Mouse (Mus musculus): ENCODE measurements around the gene Sema5a. TPM values are rescaled to one million over a fixed set of nuclear protein-coding genes. Genes with fewer than 3 reads are reported as not detected.

Gene Sema5a
- polyA plus RNA-seq, 1 experiment from 2014 or later, result 7.0 TPM

DNA sequence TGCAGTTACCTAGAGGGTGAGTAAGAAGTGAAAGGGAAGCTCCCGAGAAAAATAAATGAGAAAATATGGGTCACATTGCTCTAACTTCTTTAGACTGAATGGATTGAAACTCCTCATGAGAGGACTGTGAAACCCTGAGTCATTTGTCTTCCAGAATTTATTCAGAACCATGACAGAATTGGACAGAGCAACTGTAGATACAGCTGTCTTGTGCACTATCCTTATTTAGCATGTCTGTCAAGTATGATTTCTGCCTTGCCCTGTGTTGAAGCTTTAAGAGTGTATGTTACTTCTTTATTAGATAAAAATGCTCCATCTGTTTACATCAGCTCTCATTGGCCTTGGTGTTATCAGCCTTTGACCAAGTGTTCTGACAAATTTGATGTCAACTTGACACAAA, 243.4 kb downstream of the Sema5a start:
- 70% methylated on average over 1 of the region's 1 CpGs for WGBS
- Histone ChIP-seq H3K27ac (replicated peaks) (no peak overlapping the region), H3K9ac (replicated peaks) (no peak overlapping the region), H3K27me3 (no peaks in the 10 kb centered on the region), H3K9me3 (no peaks in the 10 kb centered on the region), H3K4me3 (no peak overlapping the region), H3K4me1 (no peaks in the 10 kb centered on the region), H3K4me2 (replicated peaks) (no peak overlapping the region), H3K36me3 (no peaks in the 10 kb centered on the region)
- ATAC-seq (ENCODE audit: low FRiP score, low read depth), result no peak

DNA sequence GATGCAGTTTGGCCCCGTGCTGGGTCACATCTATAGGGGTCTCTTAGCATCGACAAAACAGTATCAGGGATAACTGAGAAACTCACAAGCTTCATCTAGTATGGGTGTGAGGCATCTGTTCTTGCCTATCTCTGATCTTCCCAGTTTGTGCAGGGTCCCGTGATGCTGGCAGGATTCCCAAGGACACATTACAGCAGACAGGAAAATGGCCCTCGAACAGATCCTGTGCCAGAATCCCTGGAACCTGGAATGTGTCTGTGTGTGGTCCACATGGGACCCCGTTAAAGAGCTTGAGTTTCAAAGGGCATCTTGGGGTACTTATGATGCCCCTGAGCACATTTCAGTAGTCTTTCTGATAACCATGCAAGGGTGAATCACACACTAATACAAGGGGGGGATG, 249.6 kb downstream of the Sema5a start:
- Histone ChIP-seq H3K4me3 (no peak overlapping the region), H3K9ac (replicated peaks) (no peak overlapping the region), H3K27me3 (no peaks in the 10 kb centered on the region), H3K27ac (replicated peaks) (no peak overlapping the region), H3K4me1 (no peaks in the 10 kb centered on the region), H3K36me3 (no peaks in the 10 kb centered on the region), H3K9me3 (no peaks in the 10 kb centered on the region), H3K4me2 (replicated peaks) (no peak overlapping the region)
- ATAC-seq (ENCODE audit: low FRiP score, low read depth), result no peak
- WGBS, result 87% methylated on average over 5 of the region's 5 CpGs

DNA sequence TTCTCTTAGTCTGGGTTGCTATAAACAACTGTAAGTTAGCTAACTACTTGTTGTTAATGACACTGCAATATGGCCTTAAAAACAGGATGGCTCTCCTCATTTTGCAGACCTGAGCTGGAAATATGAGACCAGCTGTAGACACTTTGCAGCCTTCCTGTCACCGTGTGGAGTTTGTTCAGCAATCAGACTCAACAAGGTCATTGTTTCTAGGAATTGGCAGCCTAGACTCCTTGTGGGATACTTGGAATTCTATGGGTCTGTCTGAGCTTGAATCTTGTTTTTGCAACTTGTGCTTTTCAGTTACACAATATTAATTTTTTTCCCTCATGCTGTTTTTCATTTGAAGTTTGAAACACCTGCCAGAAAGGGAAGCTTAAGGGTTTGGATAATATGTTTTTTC, 250.3 kb downstream of the Sema5a start:
- Histone ChIP-seq H3K4me1 (no peaks in the 10 kb centered on the region), H3K4me3 (no peak overlapping the region), H3K36me3 (no peaks in the 10 kb centered on the region), H3K27ac (replicated peaks) (no peak overlapping the region), H3K4me2 (replicated peaks) (no peak overlapping the region), H3K27me3 (no peaks in the 10 kb centered on the region), H3K9ac (replicated peaks) (no peak overlapping the region), H3K9me3 (no peaks in the 10 kb centered on the region)
- ATAC-seq (ENCODE audit: low FRiP score, low read depth), result no peak
- WGBS, result 70% methylated on average over 1 of the region's 1 CpGs

DNA sequence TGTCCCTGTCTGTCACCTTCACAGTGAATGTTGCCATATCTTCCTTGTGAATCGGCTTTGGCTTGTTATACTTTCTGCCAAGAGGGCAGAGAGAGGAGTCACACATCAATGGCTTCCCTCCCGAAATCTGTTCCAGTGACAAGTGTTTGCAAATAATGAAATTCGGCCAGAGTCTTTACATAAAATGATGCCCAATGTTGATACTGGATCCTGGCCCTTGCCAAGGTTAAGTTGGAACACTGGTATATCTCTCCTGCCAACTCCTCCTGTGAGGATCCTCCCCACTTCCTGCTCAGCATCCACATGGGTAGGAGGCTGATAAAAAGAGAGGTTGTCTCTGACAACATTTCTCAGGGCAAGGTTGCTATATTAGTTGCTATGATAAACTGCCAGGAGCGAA, 252.3 kb downstream of the Sema5a start:
- no peak overlapping the region for H3K4me3 ChIP-seq
- H3K27me3 ChIP-seq, result no peaks in the 10 kb centered on the region
- H3K36me3 ChIP-seq, result no peaks in the 10 kb centered on the region
- H3K9ac ChIP-seq (replicated peaks), result no peak overlapping the region
- ATAC-seq (ENCODE audit: low FRiP score, low read depth), result no peak
- H3K4me1 ChIP-seq, result no peaks in the 10 kb centered on the region
- H3K4me2 ChIP-seq (replicated peaks), result no peak overlapping the region
- H3K9me3 ChIP-seq, result no peaks in the 10 kb centered on the region
- 87% methylated on average over 4 of the region's 4 CpGs for WGBS
- H3K27ac ChIP-seq (replicated peaks), result no peak overlapping the region

DNA sequence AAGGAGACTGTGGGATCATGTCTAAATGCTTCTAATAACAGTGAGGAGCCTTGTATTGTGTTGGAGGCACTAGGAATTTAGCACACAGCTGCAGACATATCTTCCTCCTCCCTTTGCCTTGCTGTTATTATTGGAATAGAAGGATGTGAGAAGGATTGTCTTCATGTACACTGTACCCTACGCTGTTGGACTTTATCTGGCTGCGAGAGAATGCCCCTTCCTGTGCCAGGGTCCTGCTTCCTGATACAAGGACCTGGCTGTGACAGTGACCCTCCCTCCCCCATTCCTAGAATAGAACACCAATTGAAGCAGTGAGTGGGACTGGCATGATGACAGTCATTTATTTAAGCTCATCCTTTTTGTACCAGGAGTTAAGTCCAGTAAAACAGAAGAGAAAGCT, 261.3 kb downstream of the Sema5a start:
- WGBS, result 72% methylated on average over 2 of the region's 2 CpGs
- H3K4me1 ChIP-seq, result no peaks in the 10 kb centered on the region
- H3K4me2 ChIP-seq (replicated peaks), result no peak overlapping the region
- ATAC-seq (ENCODE audit: low FRiP score, low read depth), result no peak
- H3K4me3 ChIP-seq, result no peak overlapping the region
- no peaks in the 10 kb centered on the region for H3K27me3 ChIP-seq
- no peak overlapping the region for H3K9ac ChIP-seq (replicated peaks)
- H3K36me3 ChIP-seq, result no peaks in the 10 kb centered on the region
- no peak overlapping the region for H3K27ac ChIP-seq (replicated peaks)
- no peaks in the 10 kb centered on the region for H3K9me3 ChIP-seq

DNA sequence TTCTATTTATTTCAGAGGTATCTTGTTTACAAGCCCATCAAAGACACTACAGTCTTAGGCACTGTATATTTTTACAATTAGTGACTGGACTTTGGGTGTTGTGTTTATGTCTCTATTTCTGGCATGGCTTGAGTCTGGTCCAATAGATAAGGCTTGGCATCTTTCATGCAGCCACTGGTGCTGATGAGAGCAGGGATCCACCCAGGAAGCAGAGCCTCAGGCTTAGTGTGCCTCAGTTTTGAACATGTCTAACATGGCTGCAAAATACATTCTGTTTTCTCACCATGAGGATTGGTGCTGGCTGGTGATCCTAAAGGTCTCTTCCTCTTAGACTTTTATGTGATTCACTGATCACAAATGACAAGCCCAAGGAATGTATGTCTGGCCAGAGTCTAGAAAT, 263.7 kb downstream of the Sema5a start:
- Histone ChIP-seq H3K4me3 (no peak overlapping the region), H3K9ac (replicated peaks) (no peak overlapping the region), H3K9me3 (no peaks in the 10 kb centered on the region), H3K27ac (replicated peaks) (no peak overlapping the region), H3K4me2 (replicated peaks) (no peak overlapping the region), H3K4me1 (no peaks in the 10 kb centered on the region), H3K27me3 (no peaks in the 10 kb centered on the region), H3K36me3 (no peaks in the 10 kb centered on the region)
- ATAC-seq (ENCODE audit: low FRiP score, low read depth), result no peak

DNA sequence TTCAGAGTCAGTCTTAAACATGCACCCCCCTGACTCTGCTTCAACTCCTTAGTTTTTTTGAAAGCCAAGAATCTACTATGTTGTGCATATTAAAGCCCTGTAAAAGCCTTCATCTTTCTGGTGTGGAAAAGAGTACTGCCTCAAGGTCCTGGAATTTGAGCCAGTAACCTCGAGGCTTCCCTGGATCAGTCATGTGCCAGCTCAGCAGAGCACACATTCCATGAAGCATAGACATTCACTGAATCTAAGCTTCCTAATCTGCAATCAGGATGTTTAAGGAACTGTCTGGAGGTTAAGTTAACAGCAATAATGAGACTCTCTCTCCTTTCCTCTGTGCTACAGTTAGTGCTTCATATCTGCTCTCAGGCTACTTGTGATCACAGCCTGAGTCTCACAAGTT, 270.3 kb downstream of the Sema5a start:
- Histone ChIP-seq H3K36me3 (no peaks in the 10 kb centered on the region), H3K4me1 (no peaks in the 10 kb centered on the region), H3K4me2 (replicated peaks) (no peak overlapping the region), H3K9ac (replicated peaks) (no peak overlapping the region), H3K27ac (replicated peaks) (no peak overlapping the region), H3K9me3 (no peaks in the 10 kb centered on the region), H3K4me3 (no peak overlapping the region), H3K27me3 (no peaks in the 10 kb centered on the region)
- no peak for ATAC-seq (ENCODE audit: low FRiP score, low read depth)
- 56% methylated on average over 1 of the region's 1 CpGs for WGBS

DNA sequence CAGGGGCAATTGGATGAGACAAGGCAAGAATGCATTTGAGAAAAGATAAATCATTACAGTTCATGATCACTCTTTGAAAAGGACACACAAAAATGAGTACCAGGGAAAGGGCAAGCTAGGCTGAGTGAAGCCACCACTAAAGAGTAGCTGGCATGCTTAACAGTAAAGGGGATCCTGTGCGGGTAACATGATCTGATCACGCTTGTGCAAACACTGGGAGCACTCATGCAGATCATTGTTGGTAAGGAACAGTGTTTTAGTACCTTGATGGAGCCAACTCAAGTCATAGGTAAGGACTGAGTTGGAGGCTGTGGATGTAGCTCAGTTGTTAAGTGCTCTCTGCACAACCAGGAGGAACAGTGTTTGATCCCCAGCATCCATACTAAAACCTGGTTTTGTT, 273.3 kb downstream of the Sema5a start:
- 89% methylated on average over 2 of the region's 2 CpGs for WGBS
- ATAC-seq (ENCODE audit: low FRiP score, low read depth), result no peak
- Histone ChIP-seq H3K27me3 (no peaks in the 10 kb centered on the region), H3K4me3 (no peak overlapping the region), H3K4me1 (no peaks in the 10 kb centered on the region), H3K9ac (replicated peaks) (no peak overlapping the region), H3K36me3 (no peaks in the 10 kb centered on the region), H3K9me3 (no peaks in the 10 kb centered on the region), H3K4me2 (replicated peaks) (no peak overlapping the region), H3K27ac (replicated peaks) (no peak overlapping the region)

DNA sequence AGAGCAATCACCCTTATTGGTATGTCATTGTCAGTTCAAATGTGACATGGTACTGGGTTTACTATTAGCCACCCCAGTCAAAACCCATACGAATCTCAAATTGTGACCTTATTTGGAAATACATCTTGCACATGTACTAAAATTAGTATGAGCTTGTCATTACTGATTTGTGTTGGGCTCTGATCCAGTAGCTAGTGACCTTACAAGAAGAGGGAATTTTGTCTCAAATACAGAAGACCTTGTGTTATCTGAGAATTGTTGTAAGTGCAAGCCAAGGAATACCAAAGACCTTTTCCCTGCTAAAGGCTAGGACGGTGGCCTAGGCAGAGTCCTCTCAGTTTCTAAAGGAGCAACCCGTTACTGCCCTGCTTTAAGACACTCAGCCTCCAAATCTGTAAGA, 287.9 kb downstream of the Sema5a start:
- no peak for ATAC-seq (ENCODE audit: low FRiP score, low read depth)
- no peaks in the 10 kb centered on the region for H3K27me3 ChIP-seq
- no peak overlapping the region for H3K4me3 ChIP-seq
- H3K27ac ChIP-seq (replicated peaks), result no peak overlapping the region
- no peaks in the 10 kb centered on the region for H3K36me3 ChIP-seq
- H3K4me2 ChIP-seq (replicated peaks), result no peak overlapping the region
- WGBS, result 85% methylated on average over 3 of the region's 3 CpGs
- no peak overlapping the region for H3K9ac ChIP-seq (replicated peaks)
- H3K4me1 ChIP-seq, result no peaks in the 10 kb centered on the region
- H3K9me3 ChIP-seq, result no peaks in the 10 kb centered on the region

DNA sequence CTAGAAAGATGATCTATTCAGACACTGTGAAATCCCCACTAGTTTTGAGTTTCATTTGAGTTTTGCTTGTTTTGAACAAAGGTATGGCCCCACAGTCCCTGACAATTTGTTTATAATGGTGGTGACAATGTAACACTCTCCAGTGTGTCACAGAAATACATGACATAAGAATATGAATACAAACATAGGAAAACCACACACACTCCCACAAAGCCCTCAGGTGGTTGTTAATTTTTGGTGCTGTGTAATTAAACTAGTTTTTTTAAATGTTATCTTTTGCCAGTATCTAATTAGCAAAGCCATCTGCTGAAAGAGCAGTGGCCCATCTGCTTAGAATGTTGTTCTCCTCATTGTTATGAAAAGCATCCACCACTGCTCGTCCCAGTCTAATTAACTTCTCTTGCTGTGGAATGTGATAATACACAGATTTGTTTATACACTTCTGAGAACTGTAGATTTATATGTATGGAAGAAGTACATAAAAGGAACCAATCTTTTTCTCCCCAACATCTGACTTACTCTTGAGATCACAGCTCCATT, 289.0 kb downstream of the Sema5a start:
- no peaks in the 10 kb centered on the region for H3K36me3 ChIP-seq
- no peaks in the 10 kb centered on the region for H3K9me3 ChIP-seq
- 62% methylated on average over 1 of the region's 1 CpGs for WGBS
- H3K4me1 ChIP-seq, result no peaks in the 10 kb centered on the region
- H3K27ac ChIP-seq (replicated peaks), result no peak overlapping the region
- H3K4me2 ChIP-seq (replicated peaks), result no peak overlapping the region
- no peak for ATAC-seq (ENCODE audit: low FRiP score, low read depth)
- H3K4me3 ChIP-seq, result no peak overlapping the region
- no peaks in the 10 kb centered on the region for H3K27me3 ChIP-seq
- H3K9ac ChIP-seq (replicated peaks), result no peak overlapping the region

DNA sequence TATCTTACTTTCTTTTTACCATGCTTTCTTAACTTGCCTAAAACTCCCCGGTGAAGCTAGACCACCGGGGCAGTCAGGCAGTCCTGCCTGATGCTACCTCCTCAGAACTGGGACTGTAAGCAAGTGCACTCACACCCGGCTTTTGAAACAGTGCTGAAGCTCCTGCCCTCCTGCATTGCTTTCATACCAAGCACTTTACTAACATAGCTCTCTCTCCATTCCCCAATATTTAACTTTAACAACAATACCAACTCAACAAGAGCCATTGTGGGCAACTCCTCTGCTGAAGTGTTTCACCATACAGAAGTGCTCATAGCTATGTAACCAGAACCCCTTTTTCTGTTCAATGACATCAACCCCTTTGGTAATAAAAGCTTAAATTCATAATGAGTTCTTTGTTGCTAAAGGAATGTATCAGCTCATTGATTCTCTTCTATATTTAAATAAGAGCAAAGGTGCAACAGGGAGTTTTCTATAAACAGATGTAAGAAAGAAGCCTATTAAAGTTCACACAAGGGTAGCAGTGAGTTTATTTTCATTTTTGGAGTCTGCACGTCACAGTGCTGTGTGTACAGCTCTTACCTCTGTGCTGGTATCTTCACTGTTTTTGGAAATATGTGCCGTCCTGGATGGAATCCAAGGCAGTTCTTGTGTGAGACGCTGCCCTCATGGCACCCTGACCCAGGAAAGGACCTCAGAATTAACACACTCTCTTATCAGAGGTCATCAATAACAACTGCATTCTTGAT, 292.3 kb downstream of the Sema5a start:
- H3K4me3 ChIP-seq, result no peak overlapping the region
- no peaks in the 10 kb centered on the region for H3K36me3 ChIP-seq
- H3K4me1 ChIP-seq, result no peaks in the 10 kb centered on the region
- H3K9ac ChIP-seq (replicated peaks), result no peak overlapping the region
- no peak overlapping the region for H3K27ac ChIP-seq (replicated peaks)
- H3K27me3 ChIP-seq, result no peaks in the 10 kb centered on the region
- H3K4me2 ChIP-seq (replicated peaks), result no peak overlapping the region
- no peaks in the 10 kb centered on the region for H3K9me3 ChIP-seq
- no peak for ATAC-seq (ENCODE audit: low FRiP score, low read depth)
- 87% methylated on average over 6 of the region's 6 CpGs for WGBS

DNA sequence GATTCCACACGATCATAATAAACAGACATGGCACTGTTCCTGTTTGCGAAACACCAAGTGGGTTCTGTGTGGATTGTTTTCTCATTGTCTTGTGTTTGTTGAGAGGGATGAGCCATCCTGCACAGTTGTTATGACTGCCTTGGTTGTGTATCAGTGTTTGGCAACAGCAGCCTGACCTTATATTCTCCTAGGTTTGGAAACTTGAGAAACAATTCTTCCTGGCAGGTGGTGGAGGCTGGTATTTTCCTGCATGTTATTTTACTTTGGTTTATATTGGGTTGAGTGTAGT, 292.8 kb downstream of the Sema5a start:
- Histone ChIP-seq H3K36me3 (no peaks in the 10 kb centered on the region), H3K27ac (replicated peaks) (no peak overlapping the region), H3K27me3 (no peaks in the 10 kb centered on the region), H3K9me3 (no peaks in the 10 kb centered on the region), H3K9ac (replicated peaks) (no peak overlapping the region), H3K4me1 (no peaks in the 10 kb centered on the region), H3K4me2 (replicated peaks) (no peak overlapping the region), H3K4me3 (no peak overlapping the region)
- ATAC-seq (ENCODE audit: low FRiP score, low read depth), result no peak
- 81% methylated on average over 2 of the region's 2 CpGs for WGBS

DNA sequence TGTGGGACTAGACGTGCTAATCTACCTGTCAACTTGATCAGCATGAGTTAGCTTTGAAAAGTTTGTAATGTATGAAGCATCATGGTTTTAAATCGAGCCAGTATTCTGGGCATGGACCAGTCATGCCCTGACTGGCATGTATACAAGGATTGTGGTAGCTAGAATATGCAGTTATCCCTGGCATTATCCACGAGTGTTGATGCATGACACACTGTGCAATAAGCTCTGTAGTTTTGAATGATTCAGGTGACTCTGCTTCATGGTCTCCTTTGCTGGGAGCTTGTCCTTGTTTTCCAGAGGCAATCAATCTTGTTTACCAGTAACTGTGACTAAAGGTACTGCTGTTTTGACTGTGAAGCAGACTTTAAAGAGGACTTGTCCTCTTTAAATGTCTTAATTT, 293.5 kb downstream of the Sema5a start:
- no peak overlapping the region for H3K4me3 ChIP-seq
- no peak overlapping the region for H3K9ac ChIP-seq (replicated peaks)
- no peaks in the 10 kb centered on the region for H3K4me1 ChIP-seq
- no peak for ATAC-seq (ENCODE audit: low FRiP score, low read depth)
- H3K9me3 ChIP-seq, result no peaks in the 10 kb centered on the region
- H3K27me3 ChIP-seq, result no peaks in the 10 kb centered on the region
- 71% methylated on average over 3 of the region's 3 CpGs for WGBS
- H3K4me2 ChIP-seq (replicated peaks), result no peak overlapping the region
- no peak overlapping the region for H3K27ac ChIP-seq (replicated peaks)
- no peaks in the 10 kb centered on the region for H3K36me3 ChIP-seq

Measured in midbrain, embryonic 12.5 days (tissue).